Mouse (Mus musculus) stomach, embryonic 15.5 days (tissue): ENCODE results near the gene Ctnna3. TPM values are rescaled to one million over a fixed set of nuclear protein-coding genes. Genes with fewer than 3 reads are reported as not detected.
"Not testable (repeated sequence)": the region's sequence is repeated elsewhere in the genome, so short reads cannot be mapped to it uniquely, and the experiment has no call there.

Source experiments
- ATAC-seq: fragments of 200-750 bp; cut with Nextera tagmentation; 2 replicates; pipeline ENCODE4 v1.8.0; 2017; ENCODE audit warnings: low read depth, moderate number of reproducible peaks, moderate TSS enrichment; ENCODE audit not compliant: insufficient read depth, low FRiP score
- H3K27ac ChIP-seq: fragments of 300-500 bp; sonication (generic); 2 replicates; pipeline ENCODE4 v1.5.1; 2015; ENCODE audit warnings: mild to moderate bottlenecking, inconsistent platforms
- H3K27me3 ChIP-seq: fragments of 300-500 bp; sonication (generic); replicated peaks from 2 replicates; pipeline ENCODE4 v1.6.1; 2015; ENCODE audit warnings: inconsistent platforms
- H3K36me3 ChIP-seq: fragments of 300-500 bp; sonication (generic); 2 replicates; pipeline ENCODE4 v1.6.1; 2015; ENCODE audit warnings: inconsistent platforms
- H3K4me1 ChIP-seq: fragments of 300-500 bp; sonication (generic); 2 replicates; pipeline ENCODE4 v1.6.1; 2015; ENCODE audit warnings: inconsistent platforms
- H3K4me2 ChIP-seq: fragments of 300-500 bp; sonication (generic); 2 replicates; pipeline ENCODE4 v1.6.1; 2015; ENCODE audit warnings: mild to moderate bottlenecking, inconsistent platforms
- H3K4me3 ChIP-seq: fragments of 300-500 bp; sonication (generic); replicated peaks from 2 replicates; pipeline ENCODE4 v1.5.1; 2015; ENCODE audit warnings: inconsistent platforms
- H3K9ac ChIP-seq: fragments of 300-500 bp; sonication (generic); 2 replicates; pipeline ENCODE4 v1.6.1; 2015; ENCODE audit warnings: inconsistent platforms
- H3K9me3 ChIP-seq: fragments of 300-500 bp; sonication (generic); 2 replicates; pipeline ENCODE4 v1.6.1; 2016; ENCODE audit warnings: inconsistent platforms
- WGBS: fragments of 180-500 bp; shearing (Covaris S2); methylation state at CpG from one replicate; pipeline ENCODE4 v1.1.7; 2015; 5-methylcytosine and 5-hydroxymethylcytosine counted together
- polyA plus RNA-seq: library from polyadenylated mRNA; unstranded; fragments of >200 nt; fragmentation: Nextera tagmentation; extraction: Ambion mirVana; gene quantifications from 2 replicates; pipeline ENCODE4 v1.2.1, GENCODE M21; 2015

Ctnna3 gene
- polyA plus RNA-seq, 1 experiment from 2014 or later, result 0.58 TPM

DNA sequence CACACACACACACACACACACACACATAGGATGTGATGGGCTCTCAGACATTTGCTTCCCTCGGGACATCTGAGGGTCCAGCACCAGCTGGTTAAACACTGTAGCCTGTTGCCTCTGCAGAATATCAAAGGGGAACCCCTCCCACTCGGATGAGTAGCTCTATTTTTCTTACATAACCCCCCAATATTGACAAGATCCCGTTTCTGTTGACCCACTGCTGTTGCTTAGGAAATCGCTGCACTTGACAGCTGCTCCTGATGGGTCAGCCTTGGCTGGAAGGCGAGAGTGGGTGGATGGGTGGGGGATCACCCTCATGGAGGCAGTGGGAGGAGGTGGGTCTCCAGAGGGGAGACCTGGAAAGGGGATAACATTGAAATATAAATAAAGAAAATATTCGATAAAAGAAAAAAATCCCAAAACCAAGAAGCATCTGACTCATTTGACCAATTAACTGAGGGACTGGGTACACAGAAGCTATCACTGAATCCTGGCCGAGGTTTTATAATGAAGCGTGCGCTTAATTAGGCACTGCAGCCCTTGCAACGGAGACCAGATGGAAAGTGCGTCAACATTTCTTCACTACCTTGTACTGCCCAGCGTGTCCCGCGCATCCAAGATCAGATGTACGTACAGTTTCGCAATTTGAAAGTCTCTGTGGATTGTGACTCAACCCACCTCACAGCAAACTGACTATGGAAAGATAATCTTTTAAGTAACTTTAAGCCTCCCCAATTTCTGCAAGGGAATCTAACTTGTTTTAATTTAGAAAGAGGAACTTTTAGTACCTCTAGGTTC, 19.5 kb upstream of the Ctnna3 start:
- H3K9ac ChIP-seq, result no peak overlapping the region
- H3K27ac ChIP-seq, result no peak overlapping the region
- H3K4me3 ChIP-seq, result no peak overlapping the region
- no peaks in the 10 kb centered on the region for H3K36me3 ChIP-seq
- H3K4me2 ChIP-seq, result no peak overlapping the region
- H3K9me3 ChIP-seq, result no peaks in the 10 kb centered on the region
- WGBS, result 59% methylated on average over 16 of the region's 16 CpGs
- H3K4me1 ChIP-seq, result no peaks in the 10 kb centered on the region
- H3K27me3 ChIP-seq, result no peaks in the 10 kb centered on the region
- ATAC-seq, result no peak

GRCm38 (mm10) chr10:63411674-63412073, 18.2 kb upstream of the Ctnna3 start:
- ATAC-seq, H3K9me3 ChIP-seq, H3K36me3 ChIP-seq, H3K4me3 ChIP-seq, H3K4me1 ChIP-seq, H3K27ac ChIP-seq, H3K4me2 ChIP-seq, H3K9ac ChIP-seq, H3K27me3 ChIP-seq: not testable (repeated sequence)
- WGBS, result 90% methylated on average over 6 of the region's 7 CpGs

GRCm38 (mm10) chr10:63412756-63413155, 17.1 kb upstream of the Ctnna3 start:
- ATAC-seq, result no peak
- Histone ChIP-seq H3K9ac (no peak overlapping the region), H3K36me3 (no peaks in the 10 kb centered on the region), H3K4me2 (no peak overlapping the region), H3K27ac (no peak overlapping the region), H3K4me3 (no peak overlapping the region), H3K27me3 (no peaks in the 10 kb centered on the region), H3K4me1 (no peaks in the 10 kb centered on the region), H3K9me3 (no peaks in the 10 kb centered on the region)
- whole genome bisulfite sequencing, result 82% methylated on average over 17 of the region's 17 CpGs

- H3K4me1 ChIP-seq, result no peaks in the 10 kb centered on the region
- H3K36me3 ChIP-seq, result no peaks in the 10 kb centered on the region
- H3K4me3 ChIP-seq, result no peak overlapping the region
- 49% methylated on average over 7 of the region's 7 CpGs for WGBS
- no peak overlapping the region for H3K9ac ChIP-seq
- no peak overlapping the region for H3K27ac ChIP-seq
- H3K4me2 ChIP-seq, result no peak overlapping the region
- no peaks in the 10 kb centered on the region for H3K27me3 ChIP-seq
- H3K9me3 ChIP-seq, result no peaks in the 10 kb centered on the region
- no peak for ATAC-seq
These were observed 14.6 kb upstream of the Ctnna3 start for GRCm38 (mm10) chr10:63415287-63415686.

- no peaks in the 10 kb centered on the region for H3K4me1 ChIP-seq
- ATAC-seq, result no peak
- H3K27ac ChIP-seq, result no peak overlapping the region
- no peak overlapping the region for H3K9ac ChIP-seq
- 34% methylated on average over 7 of the region's 7 CpGs for WGBS
- H3K9me3 ChIP-seq, result no peaks in the 10 kb centered on the region
- H3K4me3 ChIP-seq, result no peak overlapping the region
- H3K27me3 ChIP-seq, result no peaks in the 10 kb centered on the region
- H3K36me3 ChIP-seq, result no peaks in the 10 kb centered on the region
- H3K4me2 ChIP-seq, result peak overlapping the region; percentile 25; the same call in 1 of the 2 replicates
These were observed 14.0 kb upstream of the Ctnna3 start for GRCm38 (mm10) chr10:63415850-63416249.

DNA sequence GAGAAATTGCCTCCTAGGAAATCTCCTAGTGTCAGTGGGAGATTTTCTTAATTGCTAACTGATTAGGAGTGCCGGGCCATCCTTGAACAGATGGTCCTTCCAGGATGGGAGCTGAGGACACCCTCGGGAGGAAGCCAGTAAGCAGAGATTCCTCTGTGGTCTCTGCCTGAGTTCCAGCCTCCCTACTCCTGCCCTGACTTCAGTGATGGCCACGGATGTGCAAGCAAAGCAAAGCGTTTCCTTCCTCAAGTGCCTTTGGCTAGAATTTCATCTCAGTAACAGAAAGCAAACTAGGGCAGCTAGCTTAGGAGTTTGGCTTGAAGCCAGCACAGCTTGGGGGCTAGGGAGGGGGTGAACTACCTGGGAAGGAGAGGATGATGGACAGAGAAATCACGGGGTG, 12.8 kb upstream of the Ctnna3 start:
- H3K4me3 ChIP-seq, result no peak overlapping the region

GRCm38 (mm10) chr10:63421739-63422735, 7.9 kb upstream of the Ctnna3 start, which contains the start of gene Gm7075:
Gm7075 (minus strand) TSS chr10:63421789.
- H3K9ac ChIP-seq, result no peak within 1 kb of the TSS
- H3K4me2 ChIP-seq, result no peak within 1 kb of the TSS
- ATAC-seq, result no peak
- no peak within 1 kb of the TSS for H3K27ac ChIP-seq
- H3K27me3 ChIP-seq, result no peaks in the 10 kb centered on the region
- 86% methylated on average over 18 of the region's 18 CpGs for WGBS
- H3K9me3 ChIP-seq, result no peaks in the 10 kb centered on the region
- H3K4me3 ChIP-seq, result no peak within 1 kb of the TSS
- H3K36me3 ChIP-seq, result no peaks in the 10 kb centered on the region
- no peaks in the 10 kb centered on the region for H3K4me1 ChIP-seq

More for the DNA sequence above, 12.8 kb upstream of the Ctnna3 start:
- no peak overlapping the region for H3K4me2 ChIP-seq
- WGBS, result 48% methylated on average over 5 of the region's 5 CpGs
- H3K9me3 ChIP-seq, result no peaks in the 10 kb centered on the region
- H3K4me1 ChIP-seq, result no peaks in the 10 kb centered on the region
- no peaks in the 10 kb centered on the region for H3K27me3 ChIP-seq
- ATAC-seq, result no peak
- H3K27ac ChIP-seq, result no peak overlapping the region
- H3K36me3 ChIP-seq, result no peaks in the 10 kb centered on the region
- H3K9ac ChIP-seq, result no peak overlapping the region

GRCm38 (mm10) chr10:63422736-63422992, 7.2 kb upstream of the Ctnna3 start:
- Histone ChIP-seq H3K4me1 (no peaks in the 10 kb centered on the region), H3K4me2 (no peak overlapping the region), H3K4me3 (no peak overlapping the region), H3K9ac (no peak overlapping the region), H3K27me3 (no peaks in the 10 kb centered on the region), H3K9me3 (no peaks in the 10 kb centered on the region), H3K36me3 (no peaks in the 10 kb centered on the region), H3K27ac (no peak overlapping the region)
- ATAC-seq, result no peak
- WGBS, result 79% methylated on average over 5 of the region's 5 CpGs

- Histone ChIP-seq H3K4me3 (no peak overlapping the region), H3K27ac (no peak overlapping the region), H3K27me3 (no peaks in the 10 kb centered on the region), H3K4me2 (no peak overlapping the region), H3K9ac (no peak overlapping the region), H3K4me1 (no peaks in the 10 kb centered on the region), H3K36me3 (no peaks in the 10 kb centered on the region), H3K9me3 (no peaks in the 10 kb centered on the region)
- no peak for ATAC-seq
- WGBS, result 80% methylated on average over 9 of the region's 9 CpGs
These were observed 6.1 kb upstream of the Ctnna3 start for GRCm38 (mm10) chr10:63423591-63424474.

GRCm38 (mm10) chr10:63424475-63424814, 5.5 kb upstream of the Ctnna3 start:
- Histone ChIP-seq H3K9ac (no peak overlapping the region), H3K27ac (no peak overlapping the region), H3K4me3 (no peak overlapping the region), H3K27me3 (no peaks in the 10 kb centered on the region), H3K9me3 (no peaks in the 10 kb centered on the region), H3K36me3 (no peaks in the 10 kb centered on the region), H3K4me2 (no peak overlapping the region), H3K4me1 (no peaks in the 10 kb centered on the region)
- ATAC-seq, result no peak

DNA sequence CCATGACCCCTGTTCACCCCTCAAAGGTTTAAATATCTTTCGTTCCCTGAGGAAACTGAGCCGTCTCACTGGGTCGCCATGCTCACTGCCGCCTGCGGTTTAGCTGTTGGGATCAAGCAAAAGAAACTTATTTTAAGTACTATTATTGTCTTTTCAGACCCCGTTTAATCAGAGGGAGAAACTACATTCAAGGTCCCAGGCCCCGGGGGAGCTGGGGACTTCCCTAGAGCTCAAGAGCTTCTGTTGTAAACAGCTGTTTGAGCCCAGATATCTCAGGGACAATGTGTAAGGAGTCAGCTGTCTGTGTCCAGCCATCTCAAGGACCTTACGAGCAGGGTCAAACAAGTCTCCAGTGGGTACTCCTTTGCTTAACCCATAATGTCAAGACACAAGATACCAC, 2.8 kb upstream of the Ctnna3 start:
- Histone ChIP-seq H3K27ac (no peak overlapping the region), H3K4me2 (no peak overlapping the region), H3K4me3 (no peak overlapping the region), H3K27me3 (no peaks in the 10 kb centered on the region), H3K4me1 (no peaks in the 10 kb centered on the region), H3K9me3 (no peaks in the 10 kb centered on the region), H3K36me3 (no peaks in the 10 kb centered on the region), H3K9ac (no peak overlapping the region)
- 77% methylated on average over 8 of the region's 8 CpGs for WGBS
- no peak for ATAC-seq
